Mouse (Mus musculus): ENCODE results near the gene 9930111J21Rik2.
"Not testable (repeated sequence)": the region's sequence is repeated elsewhere in the genome, so short reads cannot be mapped to it uniquely, and the experiment has no call there.

DNA sequence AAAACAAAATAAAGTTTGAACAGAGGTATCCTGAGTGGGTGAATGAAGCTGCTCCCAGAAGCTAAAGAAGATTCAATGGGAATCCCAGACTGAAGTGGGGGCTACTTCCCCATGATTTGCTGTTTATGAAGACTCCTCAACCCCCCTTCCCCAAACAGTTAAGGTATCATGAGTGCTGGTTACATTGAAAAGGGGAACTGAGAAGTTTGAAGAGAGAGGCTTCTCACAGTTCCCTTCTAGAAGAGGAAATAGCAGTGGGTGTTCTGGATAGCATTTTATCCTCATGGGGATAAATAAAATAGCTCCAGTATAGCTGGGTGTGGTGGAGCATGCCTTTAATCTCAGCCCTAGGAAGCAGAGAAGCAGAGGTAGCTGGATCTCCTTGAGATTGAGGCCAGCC is 978 bp downstream of the 9930111J21Rik2 start:
- not testable (repeated sequence) for TF ChIP-seq CTCF (IDR thresholded peaks at IDR 0.05; ENCODE audit: borderline replicate concordance, control insufficient read depth, extremely low read depth, insufficient read depth, low read length, poor library complexity); POLR2A (IDR thresholded peaks at IDR 0.05; ENCODE audit: control insufficient read depth, extremely low read depth, insufficient read depth, low read length, poor library complexity)
